Mouse (Mus musculus) embryonic facial prominence, embryonic 11.5 days (tissue): Measurements from ENCODE around the gene Obox2. TPM values are rescaled to one million over a fixed set of nuclear protein-coding genes. Genes with fewer than 3 reads are reported as not detected.
"Not testable (repeated sequence)": the region's sequence is repeated elsewhere in the genome, so short reads cannot be mapped to it uniquely, and the experiment has no call there.

Experiments used
- ATAC-seq: fragments of 200-750 bp; cut with Nextera tagmentation; replicated peaks from 2 replicates; pipeline ENCODE4 v1.8.0; 2017; ENCODE audit warnings: low read depth; ENCODE audit not compliant: insufficient number of reproducible peaks, low FRiP score, low TSS enrichment
- DNase-seq: peaks from one replicate; pipeline ENCODE4 v3.0.0-alpha.2; 2015; ENCODE audit warnings: low spot score
- H3K27ac ChIP-seq: fragments of 300-500 bp; sonication (generic); replicated peaks from 2 replicates; pipeline ENCODE4 v1.5.1; 2014; ENCODE audit warnings: mild to moderate bottlenecking, low read depth, low read length, control low read depth
- H3K27me3 ChIP-seq: fragments of 300-500 bp; sonication (generic); 2 replicates; pipeline ENCODE4 v1.6.1; 2014; ENCODE audit warnings: mild to moderate bottlenecking, low read length, moderate library complexity, mixed read lengths; ENCODE audit not compliant: control insufficient read depth, insufficient read depth
- H3K36me3 ChIP-seq: fragments of 300-500 bp; sonication (generic); replicated peaks from 2 replicates; pipeline ENCODE4 v1.6.1; 2014; ENCODE audit warnings: low read depth, mild to moderate bottlenecking, low read length, moderate library complexity, mixed read lengths; ENCODE audit not compliant: control insufficient read depth, insufficient read depth
- H3K4me1 ChIP-seq: fragments of 300-500 bp; sonication (generic); 2 replicates; pipeline ENCODE4 v1.6.1; 2014; ENCODE audit warnings: low read length, mixed read lengths; ENCODE audit not compliant: control insufficient read depth, insufficient read depth
- H3K4me2 ChIP-seq: fragments of 300-500 bp; sonication (generic); 2 replicates; pipeline ENCODE4 v1.6.1; 2014; ENCODE audit warnings: low read depth, mild to moderate bottlenecking, control low read depth, low read length, moderate library complexity
- H3K4me3 ChIP-seq: fragments of 300-500 bp; sonication (generic); 2 replicates; pipeline ENCODE4 v1.5.1; 2014; ENCODE audit warnings: low read depth, low read length, control low read depth
- H3K9ac ChIP-seq: fragments of 300-500 bp; sonication (generic); replicated peaks from 2 replicates; pipeline ENCODE4 v1.6.1; 2014; ENCODE audit warnings: mild to moderate bottlenecking, control low read depth, low read length
- H3K9me3 ChIP-seq: fragments of 300-500 bp; sonication (generic); replicated peaks from 2 replicates; pipeline ENCODE4 v1.6.1; 2016; ENCODE audit warnings: mild to moderate bottlenecking, low read length, inconsistent platforms, mixed read lengths; ENCODE audit not compliant: control insufficient read depth
- WGBS: fragments of 180-500 bp; shearing (Covaris S2); extraction: QIAGEN DNeasy Blood & Tissue Kit; methylation state at CpG from one replicate; pipeline ENCODE4 v1.1.7; 2014; 5-methylcytosine and 5-hydroxymethylcytosine counted together
- polyA plus RNA-seq: library from polyadenylated mRNA; unstranded; fragments of >200 nt; fragmentation: Nextera tagmentation; extraction: Ambion mirVana; gene quantifications from 2 replicates; pipeline ENCODE4 v1.2.1, GENCODE M21; 2014

The Obox2 gene
- not detected in 2 replicates for polyA plus RNA-seq

- ATAC-seq, H3K4me2 ChIP-seq, DNase-seq: not testable (repeated sequence)
Observed at GRCm38 (mm10) chr7:15388421-15388998, at the start of gene Obox2, which contains the start of gene Obox1. Gene Obox2, plus strand, starts transcription at chr7:15388721. Gene Obox1, plus strand, starts transcription at chr7:15388948.

GRCm38 (mm10) chr7:15399147-15399874 lies 10.8 kb downstream of the Obox2 start:
- H3K4me2 ChIP-seq, H3K4me3 ChIP-seq, H3K27ac ChIP-seq, H3K4me1 ChIP-seq, H3K9ac ChIP-seq, DNase-seq, H3K27me3 ChIP-seq, H3K36me3 ChIP-seq, H3K9me3 ChIP-seq, ATAC-seq: not testable (repeated sequence)
- WGBS, result 65% methylated on average over 2 of the region's 3 CpGs

More at GRCm38 (mm10) chr7:15388421-15388998, at the start of gene Obox2, which contains the start of gene Obox1:
- not testable (repeated sequence) for H3K9ac ChIP-seq, H3K9me3 ChIP-seq, H3K27me3 ChIP-seq, H3K4me3 ChIP-seq, H3K36me3 ChIP-seq, H3K4me1 ChIP-seq, H3K27ac ChIP-seq
- WGBS, result no CpG with 5 or more reads among the region's 2 CpGs

- not testable (repeated sequence) for DNase-seq, H3K27ac ChIP-seq, H3K9ac ChIP-seq, H3K27me3 ChIP-seq, H3K4me1 ChIP-seq, H3K4me2 ChIP-seq, ATAC-seq, H3K9me3 ChIP-seq, H3K4me3 ChIP-seq, H3K36me3 ChIP-seq
- WGBS, result 90% methylated on average over 10 of the region's 10 CpGs
Observed at GRCm38 (mm10) chr7:15406816-15407215, 18.3 kb downstream of the Obox2 start.

DNA sequence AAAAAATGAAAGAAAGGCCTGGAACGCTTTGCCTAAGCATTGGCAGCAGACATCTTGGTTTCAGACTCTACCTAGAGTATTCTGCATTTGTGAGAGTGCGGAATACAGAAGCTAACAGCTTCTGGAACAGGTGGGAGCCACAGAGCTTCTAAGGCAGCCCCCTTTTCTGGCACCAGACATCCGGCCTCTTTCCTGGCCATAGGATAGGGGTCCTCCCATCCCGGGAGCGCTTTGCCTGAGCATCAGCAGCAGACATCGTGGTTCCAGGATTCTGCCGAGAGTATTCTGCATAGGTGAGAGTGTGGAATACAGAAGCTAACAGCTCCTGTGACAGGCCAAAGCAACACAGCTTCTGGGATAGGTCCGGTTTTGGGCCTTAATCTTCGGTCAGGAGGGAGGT lies 29.5 kb downstream of the Obox2 start:
- not testable (repeated sequence) for DNase-seq, H3K9ac ChIP-seq, ATAC-seq, H3K4me2 ChIP-seq, H3K36me3 ChIP-seq, H3K9me3 ChIP-seq, H3K4me1 ChIP-seq, H3K27ac ChIP-seq, H3K4me3 ChIP-seq, H3K27me3 ChIP-seq
- 86% methylated on average over 8 of the region's 9 CpGs for WGBS

GRCm38 (mm10) chr7:15425537-15425936 lies 37.0 kb downstream of the Obox2 start:
- ATAC-seq, H3K4me1 ChIP-seq, DNase-seq, H3K27ac ChIP-seq, H3K27me3 ChIP-seq, H3K9me3 ChIP-seq, H3K9ac ChIP-seq, H3K36me3 ChIP-seq, H3K4me2 ChIP-seq, H3K4me3 ChIP-seq: not testable (repeated sequence)
- whole genome bisulfite sequencing, result 81% methylated on average over 3 of the region's 4 CpGs

Other genes starting within 250 kb of the Obox2 start
- gene Obox1, start 227 bp downstream of the Obox2 start, polyA plus RNA-seq, result not detected in 2 replicates